Mouse (Mus musculus) hindbrain, embryonic 14.5 days (tissue): Measurements from ENCODE around the gene E2f1. TPM values are rescaled to one million over a fixed set of nuclear protein-coding genes. Genes with fewer than 3 reads are reported as not detected.

Experiments
- ATAC-seq: fragments of 200-750 bp; cut with Nextera tagmentation; 2 replicates; pipeline ENCODE4 v1.8.0; 2017; ENCODE audit warnings: moderate number of reproducible peaks, mild to moderate bottlenecking, moderate TSS enrichment, moderate library complexity; ENCODE audit not compliant: low FRiP score
- DNase-seq: peaks from one replicate; pipeline ENCODE4 v3.0.0-alpha.2; 2015; ENCODE audit warnings: low spot score
- H3K27ac ChIP-seq: fragments of 300-500 bp; sonication (generic); 2 replicates; pipeline ENCODE4 v1.5.1; 2014; ENCODE audit warnings: mild to moderate bottlenecking, moderate library complexity
- H3K27me3 ChIP-seq: fragments of 300-500 bp; sonication (generic); 2 replicates; pipeline ENCODE4 v1.6.1; 2014; ENCODE audit warnings: mild to moderate bottlenecking, low read length, mixed read lengths; ENCODE audit not compliant: control insufficient read depth, insufficient read depth
- H3K36me3 ChIP-seq: fragments of 300-500 bp; sonication (generic); replicated peaks from 2 replicates; pipeline ENCODE4 v1.6.1; 2014; ENCODE audit not compliant: control insufficient read depth, insufficient read depth
- H3K4me1 ChIP-seq: fragments of 300-500 bp; sonication (generic); replicated peaks from 2 replicates; pipeline ENCODE4 v1.6.1; 2014; ENCODE audit warnings: antibody characterized with exemption, low read length, mixed read lengths; ENCODE audit not compliant: control insufficient read depth, insufficient read depth
- H3K4me2 ChIP-seq: fragments of 300-500 bp; sonication (generic); replicated peaks from 2 replicates; pipeline ENCODE4 v1.6.1; 2014; ENCODE audit warnings: mild to moderate bottlenecking, moderate library complexity
- H3K4me3 ChIP-seq: fragments of 300-500 bp; sonication (generic); replicated peaks from 2 replicates; pipeline ENCODE4 v1.5.1; 2014; ENCODE audit warnings: mild to moderate bottlenecking, low read length
- H3K9ac ChIP-seq: fragments of 300-500 bp; sonication (generic); 2 replicates; pipeline ENCODE4 v1.6.1; 2014
- H3K9me3 ChIP-seq: fragments of 300-500 bp; sonication (generic); 2 replicates; pipeline ENCODE4 v1.6.1; 2016; ENCODE audit warnings: low read length; ENCODE audit not compliant: control insufficient read depth
- WGBS: fragments of 180-500 bp; shearing (Covaris S2); extraction: QIAGEN DNeasy Blood & Tissue Kit; methylation state at CpG from one replicate; pipeline ENCODE4 v1.1.7; 2014; 5-methylcytosine and 5-hydroxymethylcytosine counted together
- polyA plus RNA-seq: library from polyadenylated mRNA; unstranded; fragments of >200 nt; fragmentation: Nextera tagmentation; extraction: Ambion mirVana; gene quantifications from 2 replicates; pipeline ENCODE4 v1.2.1, GENCODE M21; 2014

Gene E2f1
- polyA plus RNA-seq, 1 experiment from 2014 or later: 2.2 TPM

- no peaks in the 10 kb centered on the region for H3K9me3 ChIP-seq
- no peaks in the 10 kb centered on the region for H3K36me3 ChIP-seq
- DNase-seq: peak; percentile 71
- H3K4me1 ChIP-seq: peaks cover 22% of the 10 kb centered on the region
- H3K4me2 ChIP-seq: peak overlapping the region; percentile 94
- peak; percentile 70 for ATAC-seq
- no peak overlapping the region for H3K27ac ChIP-seq
- H3K27me3 ChIP-seq: 0 out of 2 replicates have a peak, but pooled peaks cover 9% of the 10 kb centered on the region
- H3K4me3 ChIP-seq: peak overlapping the region; percentile 38
- 2% methylated on average over 48 of the region's 48 CpGs for WGBS
- H3K9ac ChIP-seq: peak overlapping the region; percentile 64
Measured at GRCm38 (mm10) chr2:154549127-154549885, 20.4 kb downstream of the E2f1 start.

GRCm38 (mm10) chr2:154548688-154549087, 21.0 kb downstream of the E2f1 start:
- Histone ChIP-seq H3K9me3 (no peaks in the 10 kb centered on the region), H3K4me3 (no peak overlapping the region), H3K4me1 (peaks cover 22% of the 10 kb centered on the region), H3K27ac (no peak overlapping the region), H3K36me3 (no peaks in the 10 kb centered on the region), H3K27me3 (0 out of 2 replicates have a peak, but pooled peaks cover 9% of the 10 kb centered on the region), H3K9ac (no peak overlapping the region), H3K4me2 (no peak overlapping the region)
- no peak for ATAC-seq
- WGBS: 46% methylated on average over 3 of the region's 3 CpGs
- DNase-seq: no peak

- H3K4me2 ChIP-seq: no peak within 1 kb of the TSS
- no peak within 1 kb of the TSS for H3K27ac ChIP-seq
- H3K9me3 ChIP-seq: no peaks in the 10 kb centered on the region
- DNase-seq (no peak), ATAC-seq (no peak)
- WGBS: 94% methylated on average over 10 of the region's 10 CpGs
- H3K4me3 ChIP-seq: no peak within 1 kb of the TSS
- 0 out of 2 replicates have a peak, but pooled peaks cover 9% of the 10 kb centered on the region for H3K27me3 ChIP-seq
- H3K4me1 ChIP-seq: peaks cover 12% of the 10 kb centered on the region
- H3K9ac ChIP-seq: no peak within 1 kb of the TSS
- H3K36me3 ChIP-seq: no peaks in the 10 kb centered on the region
Measured at GRCm38 (mm10) chr2:154546711-154547110, 23.0 kb downstream of the E2f1 start, which contains the start of gene 1700003F12Rik. 1700003F12Rik (plus strand) TSS chr2:154547085.

GRCm38 (mm10) chr2:154543567-154544347, 25.9 kb downstream of the E2f1 start:
- WGBS: 85% methylated on average over 9 of the region's 9 CpGs
- no peaks in the 10 kb centered on the region for H3K36me3 ChIP-seq
- DNase-seq: peak; percentile 63
- H3K27ac ChIP-seq: peak overlapping the region; percentile 75
- H3K27me3 ChIP-seq: no peaks in the 10 kb centered on the region
- H3K9ac ChIP-seq: no peak overlapping the region
- no peak overlapping the region for H3K4me2 ChIP-seq
- ATAC-seq: peak; percentile 73; the same call in 1 of the 2 replicates
- H3K4me1 ChIP-seq: peaks cover 2% of the 10 kb centered on the region; the same call in 1 of the 2 replicates
- no peak overlapping the region for H3K4me3 ChIP-seq
- H3K9me3 ChIP-seq: no peaks in the 10 kb centered on the region

- ATAC-seq: no peak
- H3K27me3 ChIP-seq: no peaks in the 10 kb centered on the region
- no peak overlapping the region for H3K27ac ChIP-seq
- no peaks in the 10 kb centered on the region for H3K9me3 ChIP-seq
- peaks cover 12% of the 10 kb centered on the region for H3K4me1 ChIP-seq
- H3K4me2 ChIP-seq: no peak overlapping the region
- 80% methylated on average over 2 of the region's 2 CpGs for WGBS
- no peak for DNase-seq
- H3K36me3 ChIP-seq: peaks cover 6% of the 10 kb centered on the region
- no peak overlapping the region for H3K9ac ChIP-seq
- H3K4me3 ChIP-seq: no peak overlapping the region
Measured at GRCm38 (mm10) chr2:154541630-154542029, 28.1 kb downstream of the E2f1 start.

- Histone ChIP-seq H3K4me3 (no peak overlapping the region), H3K27ac (no peak overlapping the region), H3K9ac (no peak overlapping the region), H3K4me1 (peaks cover 12% of the 10 kb centered on the region), H3K27me3 (no peaks in the 10 kb centered on the region), H3K4me2 (no peak overlapping the region), H3K36me3 (peaks cover 25% of the 10 kb centered on the region), H3K9me3 (no peaks in the 10 kb centered on the region)
- peak; percentile 66 for DNase-seq
- WGBS: 72% methylated on average over 3 of the region's 3 CpGs
- ATAC-seq: no peak
Measured at GRCm38 (mm10) chr2:154539720-154540119, 30.0 kb downstream of the E2f1 start.

GRCm38 (mm10) chr2:154538710-154539109, 31.0 kb downstream of the E2f1 start:
- Histone ChIP-seq H3K4me2 (no peak overlapping the region), H3K27ac (peak overlapping the region; percentile 49), H3K36me3 (peaks cover 34% of the 10 kb centered on the region), H3K4me3 (no peak overlapping the region), H3K9ac (0 out of 2 replicates have a peak overlapping the region, but pooled peaks have one; percentile 31), H3K9me3 (no peaks in the 10 kb centered on the region), H3K4me1 (peaks cover 12% of the 10 kb centered on the region), H3K27me3 (no peaks in the 10 kb centered on the region)
- DNase-seq: no peak
- WGBS: 34% methylated on average over 3 of the region's 3 CpGs
- no peak for ATAC-seq

- H3K36me3 ChIP-seq: peaks cover 38% of the 10 kb centered on the region
- H3K27me3 ChIP-seq: no peaks in the 10 kb centered on the region
- peak overlapping the region; percentile 49 for H3K27ac ChIP-seq
- H3K4me1 ChIP-seq: peaks cover 12% of the 10 kb centered on the region
- no peak overlapping the region for H3K4me2 ChIP-seq
- 50% methylated on average over 2 of the region's 2 CpGs for WGBS
- H3K9ac ChIP-seq: 0 out of 2 replicates have a peak overlapping the region, but pooled peaks have one; percentile 31
- no peak for DNase-seq
- H3K9me3 ChIP-seq: no peaks in the 10 kb centered on the region
- H3K4me3 ChIP-seq: no peak overlapping the region
- no peak for ATAC-seq
Measured at GRCm38 (mm10) chr2:154538310-154538709, 31.4 kb downstream of the E2f1 start.

- Histone ChIP-seq H3K27me3 (no peaks in the 10 kb centered on the region), H3K36me3 (peaks cover 61% of the 10 kb centered on the region), H3K9ac (no peak overlapping the region), H3K27ac (no peak overlapping the region), H3K4me3 (no peak overlapping the region), H3K9me3 (no peaks in the 10 kb centered on the region), H3K4me2 (no peak overlapping the region), H3K4me1 (peaks cover 12% of the 10 kb centered on the region)
- 95% methylated on average over 12 of the region's 12 CpGs for WGBS
- no peak for DNase-seq
- no peak for ATAC-seq
Measured at GRCm38 (mm10) chr2:154534704-154535270, 34.9 kb downstream of the E2f1 start.
